Mouse (Mus musculus) lung, adult 2 months (tissue): ENCODE results near the gene Sept7.

Experiments used
- CTCF ChIP-seq: fragments of 200-500 bp; IDR thresholded peaks from 2 replicates; pipeline ENCODE4 v1.5.1; 2011; ENCODE audit warnings: mild to moderate bottlenecking, low read length, control low read depth; ENCODE audit not compliant: insufficient read depth
- POLR2A ChIP-seq: fragments of 200-500 bp; IDR thresholded peaks from 2 replicates; pipeline ENCODE4 v1.6.1; 2011; ENCODE audit warnings: low read depth, mild to moderate bottlenecking, control low read depth, low read length, borderline replicate concordance; ENCODE audit errors: extremely low read depth

GRCm38 (mm10) chr9:25355806-25356205, 103.6 kb downstream of the Sept7 start:
- no peak for TF ChIP-seq CTCF
- TF ChIP-seq POLR2A = no peak
